Mouse (Mus musculus): ENCODE results near the gene Tor1a. TPM values are rescaled to one million over a fixed set of nuclear protein-coding genes. Genes with fewer than 3 reads are reported as not detected.

The Tor1a gene
- 46.0 and 50.7 TPM in 2 replicates for polyA plus RNA-seq (2015; fragmentation: Nextera tagmentation; extraction: Ambion mirVana)

DNA sequence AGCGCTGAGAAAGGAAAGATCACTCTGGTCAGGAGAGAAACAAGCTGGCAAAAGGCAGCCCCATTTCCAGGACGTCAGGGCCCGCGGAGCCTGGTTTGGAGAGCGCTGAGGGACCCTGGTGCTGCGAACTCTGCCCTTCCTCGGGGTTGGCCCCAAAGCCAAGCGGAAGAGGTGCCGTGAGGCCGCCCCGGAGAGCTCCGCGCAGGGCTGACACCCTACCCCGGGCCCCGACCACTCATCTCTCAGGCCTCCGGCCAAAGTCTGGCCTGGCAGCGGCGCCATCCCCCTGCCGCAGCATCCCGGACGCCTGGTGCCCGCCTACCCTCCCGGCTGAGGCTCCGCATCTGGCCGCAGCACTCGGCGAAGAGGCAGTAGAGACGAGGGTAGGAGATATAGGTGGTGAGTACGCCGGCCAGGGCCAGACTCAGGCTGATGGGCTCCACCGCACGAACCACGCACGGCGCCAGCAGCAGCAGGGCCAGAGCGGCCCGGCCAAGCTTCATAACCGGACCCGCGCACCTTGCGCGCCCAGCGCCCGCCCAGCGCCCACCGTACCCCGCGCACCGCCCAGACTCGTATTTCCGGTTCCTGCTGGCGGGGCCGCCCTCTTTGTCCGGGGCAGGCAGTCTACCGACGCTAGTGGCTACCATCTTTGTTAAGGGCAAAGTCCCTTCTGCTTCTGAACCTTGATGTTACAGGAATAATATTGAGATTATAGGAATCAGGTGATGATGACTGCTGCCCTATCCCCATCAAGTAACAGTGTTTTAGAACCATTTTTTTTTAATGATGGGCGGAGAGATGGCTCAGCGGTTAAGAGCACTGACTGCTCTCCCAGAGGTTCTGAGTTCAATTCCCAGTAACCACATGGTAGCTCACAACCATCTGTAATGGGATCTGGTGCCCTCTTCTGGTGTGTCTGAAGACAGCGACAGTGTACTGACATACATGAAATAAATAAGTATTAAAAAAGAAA lies at the start of gene Tor1a:
Tor1a (minus strand) TSS at position 582 of the 976 bp plus-strand sequence.

GRCm38 (mm10) chr2:30981790-30982513 lies 14.2 kb upstream of the Tor1a start, which contains the start of the genes BC005624 and Usp20:
BC005624 (minus strand) TSS chr2:30982201.
Usp20 (plus strand) TSS chr2:30982279.

DNA sequence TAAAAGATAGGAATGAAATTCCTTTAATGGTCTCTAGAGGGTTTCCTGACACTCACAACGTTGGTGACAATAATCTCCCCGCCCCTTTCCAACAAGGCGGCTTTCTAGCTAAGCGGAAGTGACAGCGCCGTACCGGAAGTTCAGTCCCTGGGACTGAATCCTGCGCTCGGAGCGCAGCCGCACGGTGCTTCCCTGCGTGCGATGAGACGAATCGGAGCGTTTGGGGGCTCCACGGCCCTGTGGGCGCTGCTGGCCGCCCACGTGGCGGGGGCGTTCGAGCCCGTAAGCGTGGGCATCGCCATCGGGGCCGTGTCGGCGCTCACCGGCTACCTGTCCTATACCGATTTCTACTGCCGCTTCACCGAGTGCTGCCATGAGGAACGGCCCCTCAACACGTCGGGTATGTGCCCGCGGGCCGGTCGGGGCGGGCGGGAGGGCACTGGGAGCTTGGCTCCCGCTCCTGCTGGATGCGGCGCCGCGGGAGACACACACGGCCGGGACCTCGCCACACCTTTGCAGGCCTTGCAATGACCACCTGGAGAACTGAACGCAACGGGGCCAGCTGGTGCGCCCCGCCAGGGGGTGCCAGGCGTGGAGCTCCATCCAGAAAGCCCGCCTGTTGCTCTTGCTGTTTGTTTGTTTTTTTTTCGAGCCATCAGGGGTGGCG lies 14.8 kb downstream of the Tor1a start, which contains the start of gene Tor1b:
Tor1b (plus strand) TSS at position 136 of the 667 bp plus-strand sequence.

DNA sequence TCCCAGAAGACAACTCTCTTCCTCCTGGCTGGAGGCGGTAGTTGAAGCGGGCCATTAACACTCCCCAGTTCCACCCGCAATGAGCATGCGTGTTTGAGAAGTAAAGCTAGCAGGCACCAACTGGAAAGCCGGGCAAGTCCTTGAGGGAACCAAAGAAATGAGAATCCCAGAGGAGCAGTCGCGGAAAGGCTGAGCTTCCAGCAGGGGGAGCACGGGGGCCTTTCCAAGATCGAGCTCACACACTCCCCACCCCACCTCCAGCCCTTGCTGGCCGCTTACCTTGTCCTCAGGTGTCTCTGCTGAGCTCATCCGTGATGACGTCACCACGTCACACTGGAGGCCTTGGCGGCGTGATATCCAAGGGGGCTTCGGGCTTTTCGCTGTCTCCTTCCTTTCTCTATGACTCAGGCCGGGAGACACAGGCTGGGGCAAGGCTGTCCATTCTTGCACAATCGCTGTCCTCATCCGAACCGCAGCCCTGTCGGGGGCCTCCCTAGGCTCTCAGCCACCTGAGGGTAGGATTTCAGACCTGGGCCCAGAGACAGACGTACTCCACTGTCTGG lies 38.2 kb downstream of the Tor1a start, which contains the start of gene Ptges:
Ptges (minus strand) TSS at position 381 of the 563 bp plus-strand sequence.

Other genes with a start within 250 kb of the Tor1a start
- gene 1700001O22Rik, start 164.3 kb downstream of the Tor1a start, polyA plus RNA-seq (2015; fragmentation: Nextera tagmentation; extraction: Ambion mirVana): 0.52 TPM in 1 of 2 replicates, not detected in the other
- gene Ntmt1, start 160.1 kb downstream of the Tor1a start, polyA plus RNA-seq (2015; fragmentation: Nextera tagmentation; extraction: Ambion mirVana): 39.2 and 39.4 TPM in 2 replicates
- gene Asb6, start 137.6 kb downstream of the Tor1a start, polyA plus RNA-seq (2015; fragmentation: Nextera tagmentation; extraction: Ambion mirVana): 40.2 and 43.2 TPM in 2 replicates
- 6.5 and 6.9 TPM in 2 replicates for gene Prrx2, start 133.0 kb downstream of the Tor1a start, polyA plus RNA-seq (2015; fragmentation: Nextera tagmentation; extraction: Ambion mirVana)
- 2.4 and 4.0 TPM in 2 replicates for gene Ptges, start 38.1 kb downstream of the Tor1a start, polyA plus RNA-seq (2015; fragmentation: Nextera tagmentation; extraction: Ambion mirVana)
- gene Tor1b, start 15.0 kb downstream of the Tor1a start, polyA plus RNA-seq (2015; fragmentation: Nextera tagmentation; extraction: Ambion mirVana): 19.0 and 21.5 TPM in 2 replicates
- gene BC005624, start 14.3 kb upstream of the Tor1a start, polyA plus RNA-seq (2015; fragmentation: Nextera tagmentation; extraction: Ambion mirVana): 32.1 and 36.0 TPM in 2 replicates
- gene Usp20, start 14.3 kb upstream of the Tor1a start, polyA plus RNA-seq (2015; fragmentation: Nextera tagmentation; extraction: Ambion mirVana): 5.4 and 6.4 TPM in 2 replicates
- gene Fnbp1, start 174.1 kb upstream of the Tor1a start, polyA plus RNA-seq (2015; fragmentation: Nextera tagmentation; extraction: Ambion mirVana): 10.3 and 14.7 TPM in 2 replicates
- gene Gpr107, start 184.4 kb upstream of the Tor1a start, polyA plus RNA-seq (2015; fragmentation: Nextera tagmentation; extraction: Ambion mirVana): 16.5 and 18.1 TPM in 2 replicates